Mouse (Mus musculus) left cerebral cortex, adult 8-10 months (tissue): Measurements from ENCODE around the gene Spag7. TPM values are rescaled to one million over a fixed set of nuclear protein-coding genes. Genes with fewer than 3 reads are reported as not detected.

ENCODE experiments used
- DNase-seq, 2 experiments: peaks; one replicate each; pipeline ENCODE4 v3.0.0; 2022; ENCODE audit warnings: low spot score in 2 of 2
- total RNA-seq, 4 experiments: library from RNA; stranded (reverse); gene quantifications; 2 replicates each; pipeline ENCODE4 v1.2.4; 2022

Spag7 gene
- total RNA-seq, 4 experiments from 2014 or later = 52.5 to 69.9 (median 59.3) TPM

DNA sequence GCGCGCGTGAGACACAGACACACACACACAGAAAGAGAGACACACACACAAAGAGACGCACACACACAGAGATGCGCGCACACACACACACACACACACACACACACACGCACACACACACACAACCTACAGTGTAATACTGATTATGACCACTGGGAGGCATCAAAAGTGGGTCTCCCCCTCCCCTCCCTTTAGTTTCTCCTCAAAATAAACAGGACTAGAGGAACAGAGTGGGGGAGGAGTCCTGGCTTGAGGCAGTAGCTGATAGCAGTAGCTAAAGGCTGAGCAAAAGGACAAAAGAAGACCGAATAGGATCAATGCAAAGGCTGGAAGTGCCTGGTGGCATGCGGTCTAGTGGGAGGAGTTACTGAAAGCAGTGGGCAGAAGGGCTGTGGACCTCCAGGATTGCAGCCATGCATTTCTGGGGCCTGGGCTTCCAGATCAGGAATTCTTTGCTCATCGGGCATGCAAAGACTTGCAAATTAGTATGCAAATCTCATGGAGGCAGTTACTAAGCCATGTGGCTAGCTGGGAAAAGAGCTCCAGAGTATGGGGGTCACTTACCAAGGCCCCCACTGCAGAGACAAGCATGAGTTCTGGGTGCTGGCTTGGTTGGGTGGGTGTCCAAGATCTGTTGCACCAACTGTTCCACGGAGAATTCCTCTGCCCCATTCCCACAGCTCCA, 12.8 kb upstream of the Spag7 start:
- DNase-seq = no peak

DNA sequence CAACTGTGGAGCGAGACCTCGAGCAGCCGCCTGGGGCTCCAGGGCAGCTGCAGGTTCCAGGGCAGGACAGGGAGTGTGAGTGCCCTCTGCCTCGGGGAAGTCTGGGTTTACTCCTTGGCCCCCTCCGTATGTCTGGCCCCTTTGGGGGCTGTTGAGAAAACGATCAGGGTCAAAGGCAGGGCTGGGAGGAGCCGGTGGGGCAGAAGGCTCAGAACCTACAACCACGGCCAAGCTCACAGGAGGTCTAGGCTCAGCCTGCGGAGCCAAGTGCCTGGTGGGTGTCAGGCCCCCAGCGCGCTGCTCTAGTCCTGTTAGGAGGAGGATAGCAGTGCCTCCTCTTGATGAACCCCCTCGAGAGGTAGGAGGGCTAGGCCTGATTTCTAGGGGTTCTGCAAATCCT, 12.0 kb upstream of the Spag7 start:
- DNase-seq = no peak

DNA sequence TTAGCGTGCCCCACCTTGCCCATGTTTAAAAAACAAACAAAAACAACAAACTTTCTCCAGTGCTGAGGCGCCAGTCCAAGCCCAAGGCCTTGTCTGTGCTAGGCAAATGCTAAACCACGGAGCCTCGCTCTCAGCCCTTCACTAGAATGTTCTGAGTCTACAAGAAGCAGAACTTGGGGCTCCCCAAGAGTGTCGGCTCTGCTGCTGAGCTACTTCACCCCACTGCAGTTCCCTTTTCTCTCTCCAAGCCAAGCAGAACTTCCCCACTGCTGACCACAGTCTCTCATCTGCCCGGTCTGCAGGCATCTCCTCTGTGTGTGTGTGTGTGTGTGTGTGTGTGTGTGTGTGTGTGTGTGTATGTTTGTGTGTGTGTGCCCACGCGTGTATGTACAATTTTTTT, 10.7 kb upstream of the Spag7 start:
- DNase-seq = no peak

DNA sequence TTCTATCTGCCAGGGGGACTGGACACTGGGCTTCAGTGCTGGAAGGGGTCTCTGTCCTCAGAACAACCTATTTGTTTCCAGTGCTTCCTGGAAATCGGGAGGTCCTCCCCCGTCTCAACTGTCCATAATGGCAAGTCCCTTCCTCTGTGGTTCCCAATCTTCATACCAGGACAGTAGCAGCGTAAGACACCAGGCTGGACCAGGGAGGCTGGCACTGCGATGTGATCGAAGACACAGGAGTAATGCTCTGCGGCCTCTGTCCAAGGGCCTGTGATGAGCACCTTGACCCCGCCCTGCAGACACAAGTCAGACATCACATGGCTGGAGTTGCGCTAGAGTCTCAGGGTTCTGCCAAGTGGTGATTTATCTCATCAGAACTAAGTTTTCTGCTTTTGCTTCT, 10.1 kb upstream of the Spag7 start:
- no peak for DNase-seq

DNA sequence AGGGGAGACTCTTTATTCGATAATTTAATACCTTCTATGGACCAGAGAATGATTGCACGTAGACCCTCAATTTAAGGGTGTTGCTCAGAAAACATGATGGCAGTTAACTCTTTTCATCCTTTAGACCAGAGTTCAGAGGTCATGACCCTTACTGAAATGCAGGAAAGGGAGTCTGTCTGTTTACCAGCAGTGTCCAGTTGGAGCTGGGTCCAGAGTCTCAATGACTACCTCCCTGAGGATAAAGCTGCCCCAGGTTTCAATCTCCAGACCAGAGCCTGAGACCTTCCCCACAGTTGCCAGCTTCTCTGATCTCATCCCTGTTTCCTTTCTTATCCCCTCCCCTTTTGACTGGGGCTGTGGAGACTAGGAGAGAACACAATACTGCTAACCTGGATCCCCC, 9.4 kb upstream of the Spag7 start:
- DNase-seq = no peak

DNA sequence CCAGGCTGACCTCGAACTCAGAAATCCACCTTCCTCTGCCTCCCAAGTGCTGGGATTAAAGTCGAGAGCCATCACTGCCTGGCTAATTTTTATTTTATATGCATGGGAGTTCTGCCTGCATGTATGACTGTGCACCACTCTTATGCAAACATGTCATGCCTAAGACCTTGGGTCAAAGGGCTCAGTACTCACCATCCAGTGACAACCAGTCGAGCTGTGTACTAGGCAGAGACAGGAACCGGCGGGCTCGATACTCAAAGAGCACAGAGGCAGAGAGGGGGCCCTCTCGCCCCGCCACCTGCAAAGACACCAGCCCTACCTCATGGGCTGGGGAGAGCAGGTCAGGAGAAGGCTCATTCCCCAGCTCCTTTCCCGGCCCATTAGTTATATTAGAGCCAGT, 8.9 kb upstream of the Spag7 start:
- no peak for DNase-seq

DNA sequence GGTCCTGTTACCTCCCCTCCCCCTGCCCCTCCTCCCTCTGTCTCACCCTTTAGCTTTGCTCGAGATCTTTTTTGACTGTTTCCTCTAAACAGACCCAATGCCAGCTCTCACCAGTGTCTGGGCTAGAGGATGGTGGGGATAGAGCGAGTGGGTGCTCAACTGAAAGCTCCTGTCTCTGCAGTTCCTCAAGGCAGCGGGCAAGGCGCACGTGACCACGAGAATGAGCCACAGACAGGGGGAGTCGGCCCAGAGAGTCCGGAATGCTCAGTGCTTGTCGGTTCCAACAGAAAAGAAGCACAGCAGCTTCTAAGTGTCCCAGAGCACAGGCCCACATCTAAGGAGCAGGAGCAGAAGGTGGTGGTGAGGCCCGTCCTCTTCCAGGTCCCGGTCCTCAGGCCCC, 5.3 kb upstream of the Spag7 start:
- DNase-seq = no peak

DNA sequence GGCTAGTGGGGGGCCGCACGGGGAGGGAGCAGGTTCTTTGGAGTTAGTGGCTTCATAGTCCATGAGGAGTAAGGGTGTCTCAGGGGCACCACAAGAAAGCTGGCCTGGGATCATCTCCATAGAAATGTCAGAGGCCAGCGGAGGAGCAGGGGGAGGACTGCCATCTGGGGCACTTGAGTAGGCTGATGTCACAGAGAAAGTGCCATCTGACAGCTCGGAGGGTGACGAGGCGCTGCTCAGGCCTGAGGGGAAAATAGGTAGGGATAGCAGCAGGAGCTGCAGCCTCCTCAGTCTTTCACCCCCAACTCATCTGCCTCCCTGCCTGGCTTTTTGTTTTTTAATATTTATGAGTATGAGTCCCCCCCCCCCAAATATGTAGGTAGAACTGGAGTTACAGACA, 4.8 kb upstream of the Spag7 start:
- DNase-seq = no peak

DNA sequence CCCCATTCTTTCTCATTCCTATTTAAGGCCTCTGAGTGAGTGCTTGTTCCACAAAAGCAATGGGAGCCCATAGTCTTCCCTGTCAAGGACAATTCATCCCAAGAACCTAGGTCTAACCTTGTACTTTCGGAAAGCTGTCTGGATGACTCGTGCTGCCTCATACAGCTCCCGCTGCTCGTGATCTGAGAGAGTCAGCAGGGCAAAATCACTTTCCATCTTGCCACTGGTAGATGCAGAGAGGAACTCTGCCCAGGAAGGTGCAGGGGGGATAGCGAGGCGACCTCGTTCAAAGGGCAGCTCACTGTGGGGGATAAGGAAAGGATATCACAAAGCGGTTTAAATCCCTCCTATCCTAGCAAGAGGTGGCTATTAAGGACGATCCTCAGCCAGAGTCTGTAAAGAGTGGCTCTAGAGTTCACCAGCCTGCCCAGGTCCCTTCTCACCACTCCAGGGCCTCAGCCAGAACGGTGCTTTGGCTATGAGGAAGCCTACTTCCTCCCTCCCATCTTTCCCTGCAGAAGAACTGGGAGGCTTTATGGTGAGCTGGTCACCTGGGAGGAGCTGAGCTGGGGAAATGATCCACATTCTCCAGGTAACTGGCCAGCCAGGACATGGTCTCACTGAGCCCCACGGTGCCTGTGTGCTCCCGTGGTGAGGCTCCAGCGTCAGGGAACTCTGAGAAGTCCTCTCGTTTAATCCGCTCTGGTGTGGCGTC, 2.3 kb upstream of the Spag7 start:
- DNase-seq = no peak

DNA sequence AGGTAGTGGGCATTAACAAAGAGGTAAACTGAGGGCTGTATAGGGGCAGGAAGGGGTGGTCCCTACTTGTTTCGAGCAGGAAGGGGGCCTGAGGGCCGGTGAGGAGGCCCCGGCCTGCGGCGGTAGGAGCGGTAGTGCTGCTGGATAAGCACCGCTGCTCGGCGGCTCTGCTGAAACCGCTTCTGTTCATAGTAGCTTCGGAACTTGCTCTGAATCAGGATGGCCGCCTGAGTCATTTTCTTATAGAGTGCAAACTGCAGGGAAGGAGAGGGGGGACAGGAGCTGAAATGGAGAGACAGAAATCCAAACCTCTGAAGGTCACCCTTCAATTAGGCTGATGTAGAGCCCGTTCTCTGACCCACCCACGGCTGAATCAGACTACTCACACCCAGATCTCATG, 1.3 kb upstream of the Spag7 start:
- DNase-seq = peak in 1 of 2 experiments; percentile 28

DNA sequence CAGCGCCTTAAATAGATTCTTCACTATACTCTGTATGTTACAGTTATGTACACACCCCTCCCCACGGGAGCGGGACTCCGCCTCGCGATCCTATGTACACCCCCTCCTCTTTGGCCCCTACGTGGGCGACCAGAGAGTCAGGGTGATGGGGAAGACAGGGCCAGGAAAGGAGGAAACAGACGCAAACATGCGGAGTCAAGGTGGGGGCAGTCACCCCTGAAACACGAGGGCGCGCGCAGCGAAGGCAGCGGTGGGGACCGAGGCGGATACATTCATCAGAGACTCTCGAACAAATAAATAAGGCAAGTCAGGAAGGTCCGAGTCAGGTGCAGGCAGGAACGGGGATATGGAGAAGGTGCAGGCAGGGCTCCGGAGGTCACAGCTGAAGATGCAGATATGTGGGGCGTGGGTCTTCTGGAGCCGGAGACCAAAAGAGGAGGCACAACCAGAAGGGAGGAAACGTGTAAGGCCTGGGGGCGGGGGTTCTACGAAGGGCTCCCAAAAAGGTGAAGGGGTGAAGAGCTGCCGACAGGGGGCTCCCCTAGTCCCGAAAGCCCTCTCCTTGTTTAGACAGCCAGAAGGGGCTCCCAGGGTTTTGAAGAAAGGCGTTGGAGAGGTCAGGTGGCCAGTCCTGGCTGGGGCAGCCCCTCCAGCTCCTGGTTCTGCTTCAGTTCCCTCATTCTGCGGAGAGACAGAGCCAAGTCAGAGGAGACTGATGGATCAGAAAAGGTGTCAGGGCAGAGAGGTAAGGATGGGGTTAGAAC, 548 bp upstream of the Spag7 start:
- peak; percentile 55 to 70 for DNase-seq

DNA sequence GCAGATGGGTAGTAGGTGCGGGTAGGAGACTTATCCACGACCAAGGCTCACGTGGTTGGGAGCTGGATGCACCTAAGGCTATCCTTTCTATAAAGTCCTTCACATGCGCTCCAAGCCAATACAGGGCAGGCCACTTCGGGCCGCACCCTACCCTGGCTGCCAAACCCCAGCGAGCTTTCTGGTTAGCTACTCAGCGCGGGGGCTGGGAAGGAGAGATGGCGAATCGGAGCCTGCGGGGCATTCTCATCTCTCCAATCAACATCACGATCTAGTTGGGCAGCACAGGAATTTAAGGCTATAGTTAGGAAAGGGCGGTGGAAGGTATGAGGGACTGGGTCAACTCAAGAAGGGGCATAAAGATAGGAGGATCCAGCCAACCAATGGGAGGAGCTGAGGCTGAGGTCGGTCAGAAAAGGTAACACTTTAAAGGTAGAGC, 863 bp downstream of the Spag7 start:
- DNase-seq = peak in 1 of 2 experiments; percentile 57

DNA sequence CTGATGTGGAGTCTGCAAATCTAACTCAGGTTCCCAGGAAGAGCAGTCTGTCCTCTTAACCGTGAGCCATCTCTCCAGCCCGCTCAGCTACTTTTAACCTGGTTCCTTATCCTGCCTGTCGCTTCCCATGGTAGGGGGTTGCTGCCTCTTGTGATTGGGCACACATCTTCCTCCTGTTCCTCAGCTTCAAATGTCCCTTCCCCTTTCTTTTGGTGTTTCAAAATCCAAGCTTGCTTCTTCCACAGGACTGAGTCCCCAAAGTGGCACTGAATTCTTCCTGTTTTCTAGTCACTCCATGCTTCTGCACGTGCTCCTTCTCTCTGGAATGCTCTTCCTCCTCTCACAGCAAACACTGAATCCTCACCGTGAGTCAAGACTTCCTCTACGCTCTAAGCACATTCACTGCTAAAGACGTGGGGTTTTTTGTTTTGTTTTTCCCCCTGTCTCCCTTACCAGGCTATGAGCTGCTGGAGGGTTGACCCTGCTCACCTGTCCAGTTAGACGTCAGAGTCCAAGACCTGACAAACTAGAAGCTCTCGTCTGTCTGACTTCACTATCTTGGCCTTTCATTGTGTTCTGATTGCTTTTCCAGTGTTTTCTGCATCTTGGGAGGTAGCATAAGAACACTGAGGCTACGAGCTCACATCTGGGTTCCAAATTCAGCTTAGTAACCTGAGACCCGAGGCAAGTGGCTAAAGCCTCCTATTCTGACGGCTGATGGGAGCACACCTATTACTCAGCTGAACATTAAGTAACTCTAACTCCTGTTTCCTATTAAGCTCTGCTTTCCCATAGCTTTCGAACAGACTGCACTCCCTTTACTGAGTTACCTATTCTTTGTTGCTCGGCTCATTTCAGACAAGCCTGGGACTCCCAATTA, 1.7 kb downstream of the Spag7 start:
- no peak for DNase-seq

DNA sequence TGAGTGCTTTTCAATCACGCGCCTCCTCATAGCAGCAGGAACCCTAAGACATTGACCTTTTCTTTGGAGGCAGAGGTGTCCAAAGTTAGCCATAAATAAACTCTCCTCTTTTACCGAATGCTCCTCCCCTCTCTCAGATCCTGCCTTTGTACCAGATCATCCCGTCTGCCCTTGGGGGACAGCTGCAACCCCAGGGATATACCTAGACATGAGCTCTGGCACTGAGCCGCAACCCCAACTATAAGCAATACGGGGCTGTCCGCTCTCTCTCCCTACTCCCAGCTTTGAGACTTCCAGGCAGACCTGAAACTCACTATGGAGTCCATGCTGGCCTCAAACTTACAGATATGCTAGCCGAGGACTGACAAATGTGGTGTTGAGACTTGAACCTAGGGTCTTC, 2.5 kb downstream of the Spag7 start:
- no peak for DNase-seq

DNA sequence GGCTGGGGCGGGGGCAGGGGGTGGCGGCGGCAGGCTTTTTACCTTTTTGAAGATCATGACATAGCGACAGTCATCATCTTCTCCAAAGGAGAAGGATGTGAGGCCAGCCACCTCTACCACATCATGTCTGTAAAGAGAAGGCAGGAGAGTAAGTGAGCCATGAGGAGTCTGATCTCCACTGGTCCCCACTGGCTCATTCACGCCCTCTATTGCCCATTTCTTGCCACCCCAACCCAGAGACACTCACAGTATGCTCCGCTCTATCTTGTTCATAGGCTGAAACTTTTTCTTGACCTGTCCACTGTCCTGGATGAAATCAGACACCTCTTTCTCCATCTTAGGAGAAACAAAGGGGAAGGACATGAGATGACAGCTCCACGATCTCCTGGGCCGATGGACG, 4.5 kb downstream of the Spag7 start:
- no peak for DNase-seq

DNA sequence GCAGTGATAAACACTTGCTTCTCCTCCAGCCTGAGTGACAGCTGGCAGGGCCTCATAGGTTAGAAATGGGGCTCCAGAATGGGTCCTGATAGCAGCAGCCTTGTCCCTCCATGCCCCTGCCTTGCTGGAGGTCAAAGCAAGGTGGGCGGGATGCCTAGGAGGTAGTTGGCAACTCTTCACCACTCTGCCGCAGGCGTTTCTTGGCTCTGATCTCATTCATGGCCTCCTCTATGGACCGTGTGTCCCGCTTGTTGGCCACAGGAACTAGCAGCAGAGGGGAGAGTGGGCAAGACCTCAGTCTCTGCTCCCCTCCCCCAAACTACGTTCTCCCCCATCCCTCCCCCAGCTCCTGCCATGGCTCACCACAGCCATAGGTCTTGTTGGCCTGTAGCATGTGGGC, 5.3 kb downstream of the Spag7 start:
- no peak for DNase-seq

DNA sequence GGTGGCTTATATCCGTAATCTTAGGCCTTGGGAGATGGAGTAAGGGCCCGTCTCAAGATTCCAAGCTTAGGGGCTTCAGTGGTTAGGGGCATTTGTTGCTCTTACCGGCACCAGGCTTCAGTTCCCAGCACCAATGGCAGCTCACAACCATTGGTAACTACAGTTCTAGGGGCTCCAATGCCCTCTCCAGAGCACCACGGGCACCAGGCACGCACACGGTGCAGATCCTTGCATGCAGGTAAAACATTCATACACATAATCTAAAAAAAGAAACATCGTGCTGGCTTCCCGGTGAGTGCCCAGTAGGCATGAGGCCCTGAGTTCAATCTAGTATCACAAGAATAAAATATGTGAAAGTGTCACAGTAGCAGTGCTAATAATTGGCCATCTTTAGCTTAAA, 6.1 kb downstream of the Spag7 start:
- DNase-seq = no peak

DNA sequence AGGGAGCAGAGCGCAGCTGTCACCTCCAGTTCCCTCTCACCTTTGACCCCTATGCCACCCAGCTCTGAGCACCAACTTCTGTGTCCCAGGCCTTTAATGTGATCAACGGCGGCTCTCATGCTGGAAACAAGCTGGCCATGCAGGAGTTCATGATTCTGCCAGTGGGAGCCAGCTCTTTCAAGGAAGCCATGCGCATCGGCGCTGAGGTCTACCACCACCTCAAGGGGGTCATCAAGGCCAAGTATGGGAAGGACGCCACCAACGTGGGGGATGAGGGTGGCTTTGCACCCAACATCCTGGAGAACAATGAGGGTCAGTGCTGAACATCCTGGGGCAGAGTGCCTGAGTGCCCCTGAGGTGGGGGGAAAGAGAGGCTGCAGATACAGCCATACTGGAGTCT, 8.6 kb downstream of the Spag7 start:
- no peak for DNase-seq

DNA sequence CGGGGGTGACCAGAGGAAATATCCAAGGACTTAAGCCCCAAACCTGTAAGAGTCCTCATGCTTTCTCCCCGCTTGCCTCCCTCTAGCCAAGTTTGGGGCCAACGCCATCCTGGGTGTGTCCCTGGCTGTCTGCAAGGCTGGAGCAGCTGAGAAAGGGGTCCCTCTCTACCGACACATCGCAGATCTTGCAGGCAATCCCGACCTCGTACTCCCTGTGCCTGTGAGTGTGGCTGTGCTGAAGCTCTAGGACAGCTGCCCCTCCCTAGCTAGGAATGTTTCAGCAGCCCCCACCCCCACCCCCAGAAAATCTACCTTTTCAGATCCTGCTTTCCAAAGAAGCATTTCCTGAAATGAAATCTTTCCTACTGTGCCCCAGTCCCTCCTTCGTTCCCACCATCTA, 10.3 kb downstream of the Spag7 start:
- DNase-seq = no peak

DNA sequence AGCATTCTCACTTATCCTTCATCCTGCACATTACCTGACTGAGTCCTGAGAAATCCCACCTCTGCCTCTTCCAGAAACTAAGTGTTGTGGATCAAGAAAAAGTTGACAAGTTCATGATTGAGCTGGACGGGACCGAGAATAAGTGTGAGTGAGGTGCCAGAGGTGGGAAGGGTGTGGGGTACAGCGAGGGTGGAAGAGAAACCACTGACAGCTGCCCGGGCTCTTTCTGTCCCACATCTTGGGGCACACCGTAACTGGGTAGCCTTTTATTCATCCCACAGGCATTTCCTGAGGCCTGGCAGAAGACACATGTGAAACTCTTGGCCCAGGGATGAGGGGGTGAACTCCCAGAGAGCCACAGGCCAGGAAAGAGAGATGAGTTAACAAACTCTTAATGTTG, 10.7 kb downstream of the Spag7 start:
- no peak for DNase-seq

DNA sequence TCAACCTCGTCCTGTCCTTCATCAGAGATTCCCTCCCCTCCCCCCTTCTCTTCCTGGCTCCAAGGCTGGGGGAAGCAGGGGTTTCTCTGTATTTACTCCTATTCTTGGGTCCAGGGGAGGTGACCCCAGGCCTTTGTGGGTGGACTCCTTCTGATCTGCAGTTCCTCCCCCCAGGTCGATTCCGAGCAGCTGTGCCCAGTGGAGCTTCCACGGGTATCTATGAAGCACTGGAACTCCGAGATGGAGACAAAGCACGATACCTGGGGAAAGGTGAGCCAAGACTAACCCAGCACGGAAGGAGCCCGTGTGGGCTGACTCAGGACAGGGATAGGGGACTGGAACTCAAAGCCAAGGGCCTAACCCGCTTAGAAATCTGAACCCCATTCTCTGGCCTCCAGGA, 11.2 kb downstream of the Spag7 start:
- no peak for DNase-seq

DNA sequence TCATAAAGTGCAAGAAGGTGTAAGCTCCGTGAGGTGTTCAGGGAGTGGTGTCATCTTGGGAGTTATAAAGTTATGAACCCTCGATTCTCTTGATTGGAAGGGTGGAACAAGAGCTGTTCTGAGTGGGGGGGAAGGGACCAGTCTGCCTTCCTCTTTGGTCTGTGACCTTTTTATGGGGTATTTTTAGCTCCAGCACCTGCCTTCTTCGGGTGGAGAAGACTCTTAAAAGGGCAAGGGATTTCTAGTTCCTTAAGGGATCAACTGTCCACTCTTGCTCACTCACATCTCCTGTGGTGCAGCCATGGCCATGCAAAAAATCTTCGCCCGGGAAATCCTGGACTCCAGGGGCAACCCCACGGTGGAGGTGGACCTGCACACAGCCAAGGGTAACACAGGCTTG, 11.6 kb downstream of the Spag7 start:
- DNase-seq = no peak
